Mouse (Mus musculus): Measurements from ENCODE around the gene Vmn1r19.
"Not testable (repeated sequence)": the region's sequence is repeated elsewhere in the genome, so short reads cannot be mapped to it uniquely, and the experiment has no call there.

Gene Vmn1r19

GRCm38 (mm10) chr6:57403480-57403879, at the start of gene Vmn1r19:
Gene Vmn1r19, plus strand, starts transcription at chr6:57403780.
- not testable (repeated sequence) for DNase-seq

DNA sequence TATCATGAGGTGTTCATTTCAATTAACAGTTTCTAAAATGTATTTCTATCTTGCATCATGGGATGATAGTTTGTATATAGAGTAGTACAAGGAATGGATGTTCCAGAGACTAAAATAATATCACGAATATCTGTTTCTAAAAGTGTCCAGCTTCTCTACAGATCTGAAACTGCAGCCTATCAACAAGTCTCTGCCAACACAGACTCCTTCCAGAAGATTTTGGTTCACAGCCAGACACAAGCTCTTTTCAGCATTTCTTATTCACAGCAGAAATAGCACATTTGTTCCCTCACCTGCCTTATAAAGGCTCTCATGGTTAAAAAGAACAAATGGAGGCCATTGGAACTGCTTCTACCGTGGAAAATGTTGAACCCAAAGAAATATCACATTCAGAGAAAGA, 46.7 kb upstream of the Vmn1r19 start:
- no peak for DNase-seq

DNA sequence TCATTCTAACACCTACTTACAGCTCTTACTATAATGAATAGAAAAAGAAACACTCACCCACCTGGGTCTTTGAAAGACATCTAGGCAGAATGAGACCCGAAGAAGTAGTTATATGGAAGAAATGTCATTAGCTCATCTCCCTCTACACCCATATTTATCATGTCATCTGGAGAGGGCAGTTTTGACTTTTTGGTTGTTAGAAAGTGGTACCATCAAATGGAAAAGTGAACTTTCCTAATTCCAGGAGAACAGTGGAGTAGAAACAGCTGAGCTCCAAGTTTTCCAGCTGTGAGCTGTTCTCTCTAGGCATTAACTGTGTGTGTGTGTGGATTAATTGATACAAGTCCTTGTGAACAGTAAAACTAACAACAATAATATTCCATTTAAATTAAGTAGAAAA, 40.0 kb upstream of the Vmn1r19 start, which contains the start of gene Vmn1r17:
Gene Vmn1r17, minus strand, starts transcription at position 101 of the 400 bp plus-strand sequence.
- DNase-seq: no peak

GRCm38 (mm10) chr6:57365866-57366265, 37.7 kb upstream of the Vmn1r19 start:
- not testable (repeated sequence) for DNase-seq

DNA sequence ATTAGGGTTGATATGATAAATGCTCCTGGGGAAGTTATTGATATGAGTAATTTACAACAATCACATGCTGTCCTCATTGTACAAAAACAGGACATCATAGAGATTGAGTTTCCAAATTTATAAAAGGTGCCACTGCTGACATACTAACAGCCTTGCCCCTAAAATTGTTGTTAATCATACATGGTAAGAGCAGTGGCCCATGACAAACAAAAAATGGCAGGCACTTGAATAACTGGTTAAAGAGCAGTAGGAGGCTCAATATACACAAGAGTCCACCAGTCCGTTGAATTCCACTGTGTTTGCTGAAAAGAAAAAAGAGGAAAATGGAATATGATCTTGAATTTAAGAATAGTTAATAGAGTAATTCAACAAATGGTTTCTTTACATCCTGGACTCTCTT, 36.1 kb upstream of the Vmn1r19 start:
- DNase-seq: no peak

DNA sequence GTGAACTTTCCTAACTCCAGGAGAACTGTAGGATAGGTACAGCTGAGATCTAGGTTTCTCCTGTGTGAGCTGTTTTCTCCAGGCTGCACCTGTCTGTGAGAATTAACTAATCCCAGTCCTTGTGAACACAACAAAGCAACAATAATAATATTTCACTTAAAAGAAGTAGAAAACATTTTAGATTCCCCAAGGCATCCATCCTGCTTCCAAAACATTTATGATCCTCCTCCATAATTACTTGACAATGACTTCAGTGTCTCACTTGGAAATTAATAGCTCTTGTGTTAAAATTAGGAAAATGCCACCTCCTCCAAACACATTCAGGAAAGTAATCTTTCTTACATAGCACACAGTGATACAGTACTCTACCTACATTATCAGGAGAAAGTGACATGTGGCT, 7.9 kb upstream of the Vmn1r19 start, which contains the start of gene Vmn1r18:
Gene Vmn1r18, minus strand, starts transcription at position 101 of the 400 bp plus-strand sequence.
- DNase-seq: no peak

DNA sequence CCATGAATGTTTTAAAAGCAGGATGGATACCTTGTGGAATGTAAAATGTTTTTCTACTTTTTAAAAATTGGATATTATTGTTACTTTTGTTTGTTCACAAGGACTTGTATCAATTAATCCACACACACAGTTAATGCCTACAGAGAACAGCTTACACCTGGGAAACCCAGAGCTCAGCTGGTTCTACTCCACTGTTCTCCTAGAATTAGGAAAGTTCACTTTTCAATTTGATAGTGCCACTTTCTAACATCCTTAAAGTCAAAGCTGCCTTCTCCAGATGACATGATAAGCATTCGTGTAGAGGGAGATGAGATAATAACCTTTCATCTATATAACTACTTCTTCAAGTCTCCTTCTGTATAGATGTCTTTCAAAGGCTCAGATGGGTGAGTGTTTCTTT, 25.1 kb downstream of the Vmn1r19 start, which contains the start of gene Vmn1r20:
Gene Vmn1r20, plus strand, starts transcription at position 301 of the 400 bp plus-strand sequence.
- DNase-seq: no peak

- DNase-seq: no peak
These were observed 27.6 kb downstream of the Vmn1r19 start for GRCm38 (mm10) chr6:57431196-57431595.
